Mouse (Mus musculus): ENCODE data around the gene Olfr90. TPM values are rescaled to one million over a fixed set of nuclear protein-coding genes. Genes with fewer than 3 reads are reported as not detected.

The Olfr90 gene
- polyA plus RNA-seq, 1 experiment from 2014 or later = not detected

- Histone ChIP-seq H3K27me3 (replicated peaks; ENCODE audit: control insufficient read depth, insufficient read depth, low read length) (no peaks in the 10 kb centered on the region), H3K4me2 (no peak overlapping the region), H3K4me1 (replicated peaks; ENCODE audit: control insufficient read depth, insufficient read depth, low read length) (no peaks in the 10 kb centered on the region), H3K9ac (ENCODE audit: low read depth, low read length) (no peak overlapping the region), H3K4me3 (ENCODE audit: low read depth, low read length) (no peak overlapping the region), H3K9me3 (ENCODE audit: control insufficient read depth, low read length) (no peaks in the 10 kb centered on the region), H3K27ac (ENCODE audit: low read depth, low read length) (no peak overlapping the region), H3K36me3 (ENCODE audit: control insufficient read depth, insufficient read depth, low read length) (no peaks in the 10 kb centered on the region)
- no peak for ATAC-seq (replicated peaks; ENCODE audit: low FRiP score)
- no peak for DNase-seq (ENCODE audit: low spot score)
- WGBS = 83% methylated on average over 4 of the region's 4 CpGs
Measured at GRCm38 (mm10) chr17:37081659-37082058, 6.6 kb downstream of the Olfr90 start.

GRCm38 (mm10) chr17:37080119-37080518 lies 8.2 kb downstream of the Olfr90 start:
- H3K27ac ChIP-seq (ENCODE audit: low read depth, low read length) = no peak overlapping the region
- H3K27me3 ChIP-seq (replicated peaks; ENCODE audit: control insufficient read depth, insufficient read depth, low read length) = no peaks in the 10 kb centered on the region
- no peak for ATAC-seq (replicated peaks; ENCODE audit: low FRiP score)
- H3K4me3 ChIP-seq (ENCODE audit: low read depth, low read length) = no peak overlapping the region
- H3K9me3 ChIP-seq (ENCODE audit: control insufficient read depth, low read length) = no peaks in the 10 kb centered on the region
- DNase-seq (ENCODE audit: low spot score) = no peak
- no peak overlapping the region for H3K4me2 ChIP-seq
- H3K4me1 ChIP-seq (replicated peaks; ENCODE audit: control insufficient read depth, insufficient read depth, low read length) = no peaks in the 10 kb centered on the region
- H3K9ac ChIP-seq (ENCODE audit: low read depth, low read length) = no peak overlapping the region
- WGBS = 22% methylated on average over 5 of the region's 5 CpGs
- no peaks in the 10 kb centered on the region for H3K36me3 ChIP-seq (ENCODE audit: control insufficient read depth, insufficient read depth, low read length)

- Histone ChIP-seq H3K27ac (ENCODE audit: low read depth, low read length) (no peak overlapping the region), H3K4me3 (ENCODE audit: low read depth, low read length) (no peak overlapping the region), H3K4me2 (no peak overlapping the region), H3K36me3 (ENCODE audit: control insufficient read depth, insufficient read depth, low read length) (no peaks in the 10 kb centered on the region; the same call in 1 of the 2 replicates), H3K9ac (ENCODE audit: low read depth, low read length) (no peak overlapping the region), H3K9me3 (ENCODE audit: control insufficient read depth, low read length) (no peaks in the 10 kb centered on the region), H3K27me3 (replicated peaks; ENCODE audit: control insufficient read depth, insufficient read depth, low read length) (no peaks in the 10 kb centered on the region), H3K4me1 (replicated peaks; ENCODE audit: control insufficient read depth, insufficient read depth, low read length) (no peaks in the 10 kb centered on the region)
- DNase-seq (ENCODE audit: low spot score) (no peak), ATAC-seq (replicated peaks; ENCODE audit: low FRiP score) (no peak)
- 48% methylated on average over 2 of the region's 2 CpGs for WGBS
Measured at GRCm38 (mm10) chr17:37078990-37079389, 9.3 kb downstream of the Olfr90 start.

- Histone ChIP-seq H3K4me2 (no peak overlapping the region), H3K4me3 (ENCODE audit: low read depth, low read length) (no peak overlapping the region), H3K9ac (ENCODE audit: low read depth, low read length) (no peak overlapping the region), H3K27me3 (replicated peaks; ENCODE audit: control insufficient read depth, insufficient read depth, low read length) (no peaks in the 10 kb centered on the region), H3K4me1 (replicated peaks; ENCODE audit: control insufficient read depth, insufficient read depth, low read length) (no peaks in the 10 kb centered on the region), H3K9me3 (ENCODE audit: control insufficient read depth, low read length) (no peaks in the 10 kb centered on the region), H3K27ac (ENCODE audit: low read depth, low read length) (no peak overlapping the region), H3K36me3 (ENCODE audit: control insufficient read depth, insufficient read depth, low read length) (no peaks in the 10 kb centered on the region; the same call in 1 of the 2 replicates)
- WGBS = 54% methylated on average over 1 of the region's 1 CpGs
- ATAC-seq (replicated peaks; ENCODE audit: low FRiP score) (no peak), DNase-seq (ENCODE audit: low spot score) (no peak)
Measured at GRCm38 (mm10) chr17:37078193-37078592, 10.1 kb downstream of the Olfr90 start.

- WGBS = 86% methylated on average over 2 of the region's 2 CpGs
- no peak for ATAC-seq (replicated peaks; ENCODE audit: low FRiP score)
- no peaks in the 10 kb centered on the region for H3K9me3 ChIP-seq (ENCODE audit: control insufficient read depth, low read length)
Measured at GRCm38 (mm10) chr17:37075766-37076165, 12.5 kb downstream of the Olfr90 start.

GRCm38 (mm10) chr17:37075181-37075580 lies 13.1 kb downstream of the Olfr90 start:
- no peaks in the 10 kb centered on the region for H3K4me1 ChIP-seq (replicated peaks; ENCODE audit: control insufficient read depth, insufficient read depth, low read length)
- DNase-seq (ENCODE audit: low spot score) = no peak
- H3K9me3 ChIP-seq (ENCODE audit: control insufficient read depth, low read length) = no peaks in the 10 kb centered on the region
- H3K27ac ChIP-seq (ENCODE audit: low read depth, low read length) = no peak overlapping the region
- no peaks in the 10 kb centered on the region for H3K27me3 ChIP-seq (replicated peaks; ENCODE audit: control insufficient read depth, insufficient read depth, low read length)
- H3K4me3 ChIP-seq (ENCODE audit: low read depth, low read length) = no peak overlapping the region
- whole genome bisulfite sequencing = 84% methylated on average over 6 of the region's 6 CpGs
- no peak overlapping the region for H3K4me2 ChIP-seq
- no peaks in the 10 kb centered on the region; the same call in 1 of the 2 replicates for H3K36me3 ChIP-seq (ENCODE audit: control insufficient read depth, insufficient read depth, low read length)
- no peak for ATAC-seq (replicated peaks; ENCODE audit: low FRiP score)
- H3K9ac ChIP-seq (ENCODE audit: low read depth, low read length) = no peak overlapping the region

More at GRCm38 (mm10) chr17:37075766-37076165, 12.5 kb downstream of the Olfr90 start:
- Histone ChIP-seq H3K4me2 (no peak overlapping the region), H3K36me3 (ENCODE audit: control insufficient read depth, insufficient read depth, low read length) (no peaks in the 10 kb centered on the region; the same call in 1 of the 2 replicates), H3K4me3 (ENCODE audit: low read depth, low read length) (no peak overlapping the region), H3K9ac (ENCODE audit: low read depth, low read length) (no peak overlapping the region), H3K4me1 (replicated peaks; ENCODE audit: control insufficient read depth, insufficient read depth, low read length) (no peaks in the 10 kb centered on the region), H3K27me3 (replicated peaks; ENCODE audit: control insufficient read depth, insufficient read depth, low read length) (no peaks in the 10 kb centered on the region), H3K27ac (ENCODE audit: low read depth, low read length) (no peak overlapping the region)
- no peak for DNase-seq (ENCODE audit: low spot score)

GRCm38 (mm10) chr17:37072730-37073276 lies 15.5 kb downstream of the Olfr90 start:
- Histone ChIP-seq H3K4me1 (replicated peaks; ENCODE audit: control insufficient read depth, insufficient read depth, low read length) (no peaks in the 10 kb centered on the region), H3K27me3 (replicated peaks; ENCODE audit: control insufficient read depth, insufficient read depth, low read length) (no peaks in the 10 kb centered on the region), H3K4me3 (ENCODE audit: low read depth, low read length) (no peak overlapping the region), H3K9me3 (ENCODE audit: control insufficient read depth, low read length) (no peaks in the 10 kb centered on the region), H3K9ac (ENCODE audit: low read depth, low read length) (no peak overlapping the region), H3K4me2 (no peak overlapping the region), H3K36me3 (ENCODE audit: control insufficient read depth, insufficient read depth, low read length) (peaks cover 4% of the 10 kb centered on the region; the same call in 1 of the 2 replicates), H3K27ac (ENCODE audit: low read depth, low read length) (no peak overlapping the region)
- DNase-seq (ENCODE audit: low spot score) (no peak), ATAC-seq (replicated peaks; ENCODE audit: low FRiP score) (no peak)
- WGBS = 69% methylated on average over 11 of the region's 11 CpGs

- peaks cover 4% of the 10 kb centered on the region; the same call in 1 of the 2 replicates for H3K36me3 ChIP-seq (ENCODE audit: control insufficient read depth, insufficient read depth, low read length)
Measured at GRCm38 (mm10) chr17:37072080-37072729, 16.1 kb downstream of the Olfr90 start.

GRCm38 (mm10) chr17:37070121-37070520 lies 18.2 kb downstream of the Olfr90 start:
- H3K4me2 ChIP-seq = no peak overlapping the region
- H3K27ac ChIP-seq (ENCODE audit: low read depth, low read length) = no peak overlapping the region
- no peak overlapping the region for H3K4me3 ChIP-seq (ENCODE audit: low read depth, low read length)
- H3K9ac ChIP-seq (ENCODE audit: low read depth, low read length) = no peak overlapping the region
- no peaks in the 10 kb centered on the region for H3K4me1 ChIP-seq (replicated peaks; ENCODE audit: control insufficient read depth, insufficient read depth, low read length)
- WGBS = 88% methylated on average over 8 of the region's 8 CpGs
- H3K36me3 ChIP-seq (ENCODE audit: control insufficient read depth, insufficient read depth, low read length) = peaks cover 4% of the 10 kb centered on the region; the same call in 1 of the 2 replicates
- ATAC-seq (replicated peaks; ENCODE audit: low FRiP score) (no peak), DNase-seq (ENCODE audit: low spot score) (no peak)
- H3K27me3 ChIP-seq (replicated peaks; ENCODE audit: control insufficient read depth, insufficient read depth, low read length) = no peaks in the 10 kb centered on the region
- no peaks in the 10 kb centered on the region for H3K9me3 ChIP-seq (ENCODE audit: control insufficient read depth, low read length)

More at GRCm38 (mm10) chr17:37072080-37072729, 16.1 kb downstream of the Olfr90 start:
- H3K9me3 ChIP-seq (ENCODE audit: control insufficient read depth, low read length) = no peaks in the 10 kb centered on the region
- ATAC-seq (replicated peaks; ENCODE audit: low FRiP score) (no peak), DNase-seq (ENCODE audit: low spot score) (no peak)
- WGBS = 79% methylated on average over 12 of the region's 12 CpGs
- no peak overlapping the region for H3K27ac ChIP-seq (ENCODE audit: low read depth, low read length)
- no peaks in the 10 kb centered on the region for H3K27me3 ChIP-seq (replicated peaks; ENCODE audit: control insufficient read depth, insufficient read depth, low read length)
- no peaks in the 10 kb centered on the region for H3K4me1 ChIP-seq (replicated peaks; ENCODE audit: control insufficient read depth, insufficient read depth, low read length)
- no peak overlapping the region for H3K9ac ChIP-seq (ENCODE audit: low read depth, low read length)
- H3K4me2 ChIP-seq = no peak overlapping the region
- H3K4me3 ChIP-seq (ENCODE audit: low read depth, low read length) = no peak overlapping the region

Data from liver, embryonic 11.5 days (tissue).